Mouse (Mus musculus) heart, embryonic 12.5 days (tissue): ENCODE results near the gene Pde1c. TPM values are rescaled to one million over a fixed set of nuclear protein-coding genes. Genes with fewer than 3 reads are reported as not detected.
"Not testable (repeated sequence)": the region's sequence is repeated elsewhere in the genome, so short reads cannot be mapped to it uniquely, and the experiment has no call there.

Experiments used
- ATAC-seq: fragments of 200-750 bp; cut with Nextera tagmentation; 2 replicates; pipeline ENCODE4 v1.8.0; 2017; ENCODE audit warnings: moderate TSS enrichment, moderate library complexity; ENCODE audit not compliant: insufficient number of reproducible peaks, low FRiP score
- H3K27ac ChIP-seq: fragments of 300-500 bp; sonication (generic); 2 replicates; pipeline ENCODE4 v1.5.1; 2016; ENCODE audit warnings: mild to moderate bottlenecking, moderate library complexity; ENCODE audit not compliant: poor library complexity, severe bottlenecking
- H3K27me3 ChIP-seq: fragments of 300-500 bp; sonication (generic); replicated peaks from 2 replicates; pipeline ENCODE4 v1.6.1; 2016; ENCODE audit warnings: mild to moderate bottlenecking, moderate library complexity
- H3K36me3 ChIP-seq: fragments of 300-500 bp; sonication (generic); 2 replicates; pipeline ENCODE4 v1.6.1; 2016; ENCODE audit warnings: mild to moderate bottlenecking, moderate library complexity
- H3K4me1 ChIP-seq: fragments of 300-500 bp; sonication (generic); replicated peaks from 2 replicates; pipeline ENCODE4 v1.6.1; 2016; ENCODE audit warnings: mild to moderate bottlenecking
- H3K4me2 ChIP-seq: fragments of 300-500 bp; sonication (generic); 2 replicates; pipeline ENCODE4 v1.6.1; 2016; ENCODE audit warnings: mild to moderate bottlenecking, moderate library complexity
- H3K4me3 ChIP-seq: fragments of 300-500 bp; sonication (generic); 2 replicates; pipeline ENCODE4 v1.5.1; 2016; ENCODE audit warnings: mild to moderate bottlenecking
- H3K9ac ChIP-seq: fragments of 300-500 bp; sonication (generic); 2 replicates; pipeline ENCODE4 v1.6.1; 2016; ENCODE audit warnings: mild to moderate bottlenecking, moderate library complexity
- H3K9me3 ChIP-seq: fragments of 300-500 bp; sonication (generic); replicated peaks from 2 replicates; pipeline ENCODE4 v1.6.1; 2016; ENCODE audit warnings: mild to moderate bottlenecking, moderate library complexity
- WGBS: fragments of 180-500 bp; shearing (Covaris S2); methylation state at CpG from one replicate; pipeline ENCODE4 v1.1.7; 2016; 5-methylcytosine and 5-hydroxymethylcytosine counted together
- polyA plus RNA-seq: library from polyadenylated mRNA; unstranded; fragments of >200 nt; fragmentation: Nextera tagmentation; extraction: Ambion mirVana; gene quantifications from 2 replicates; pipeline ENCODE4 v1.2.1, GENCODE M21; 2016

Gene Pde1c
- polyA plus RNA-seq = 2.7 and 3.5 TPM in 2 replicates

DNA sequence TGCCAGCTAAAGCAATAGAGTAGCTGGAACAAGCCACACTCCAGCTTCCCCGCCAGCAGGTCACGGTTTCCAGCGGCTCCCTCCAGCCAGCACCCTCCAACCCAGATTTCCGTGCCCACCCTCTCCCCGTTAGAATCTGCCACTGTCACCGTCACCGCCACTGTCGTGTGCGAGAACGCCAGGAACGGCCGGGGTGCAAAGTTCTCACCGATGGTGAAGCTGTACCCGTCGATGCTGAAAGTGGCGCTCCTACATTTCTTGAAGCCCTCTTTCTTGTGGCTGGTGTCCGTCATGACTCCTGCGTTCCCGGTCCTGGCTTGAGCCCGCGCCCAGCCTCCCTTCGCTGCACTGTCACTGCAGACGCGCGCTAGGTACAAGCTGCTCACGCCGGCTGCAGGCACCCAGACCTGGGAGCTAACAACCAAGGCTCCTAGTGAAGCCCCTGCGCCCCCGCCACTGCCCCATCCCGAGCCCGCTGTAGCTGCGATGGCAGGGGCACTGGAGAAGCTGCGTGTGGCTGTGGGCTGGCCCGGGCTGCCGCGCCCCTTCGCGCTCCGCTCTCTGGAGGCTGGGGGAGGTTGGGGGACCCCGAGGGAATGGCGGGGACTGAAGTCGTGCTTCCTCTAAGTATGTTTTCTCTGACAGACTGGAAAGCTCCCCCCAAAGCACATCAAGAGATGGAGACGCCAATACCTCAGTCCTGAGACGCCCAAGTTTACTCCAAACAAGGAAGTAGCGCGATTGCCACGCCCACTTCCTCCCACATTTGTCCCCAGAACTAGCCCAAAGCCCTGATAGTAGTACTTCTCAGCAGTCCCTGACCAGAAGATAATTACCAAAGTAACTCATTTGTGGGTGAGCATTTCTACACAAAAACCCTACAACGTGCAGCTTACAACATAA, at the start of gene Pde1c:
TSS of gene Pde1c (minus strand) at position 634 of the 903 bp plus-strand sequence.
- no peaks in the 10 kb centered on the region for H3K4me1 ChIP-seq
- H3K4me2 ChIP-seq = peak within 1 kb of the TSS; percentile 95
- no peaks in the 10 kb centered on the region for H3K9me3 ChIP-seq
- peak within 1 kb of the TSS; percentile 16; the same call in 1 of the 2 replicates for H3K27ac ChIP-seq
- H3K27me3 ChIP-seq = no peaks in the 10 kb centered on the region
- peak within 1 kb of the TSS; percentile 75 for H3K9ac ChIP-seq
- H3K36me3 ChIP-seq = no peaks in the 10 kb centered on the region
- ATAC-seq = peak; percentile 67
- WGBS = under 1% methylated on average over 48 of the region's 48 CpGs
- H3K4me3 ChIP-seq = peak within 1 kb of the TSS; percentile 85

DNA sequence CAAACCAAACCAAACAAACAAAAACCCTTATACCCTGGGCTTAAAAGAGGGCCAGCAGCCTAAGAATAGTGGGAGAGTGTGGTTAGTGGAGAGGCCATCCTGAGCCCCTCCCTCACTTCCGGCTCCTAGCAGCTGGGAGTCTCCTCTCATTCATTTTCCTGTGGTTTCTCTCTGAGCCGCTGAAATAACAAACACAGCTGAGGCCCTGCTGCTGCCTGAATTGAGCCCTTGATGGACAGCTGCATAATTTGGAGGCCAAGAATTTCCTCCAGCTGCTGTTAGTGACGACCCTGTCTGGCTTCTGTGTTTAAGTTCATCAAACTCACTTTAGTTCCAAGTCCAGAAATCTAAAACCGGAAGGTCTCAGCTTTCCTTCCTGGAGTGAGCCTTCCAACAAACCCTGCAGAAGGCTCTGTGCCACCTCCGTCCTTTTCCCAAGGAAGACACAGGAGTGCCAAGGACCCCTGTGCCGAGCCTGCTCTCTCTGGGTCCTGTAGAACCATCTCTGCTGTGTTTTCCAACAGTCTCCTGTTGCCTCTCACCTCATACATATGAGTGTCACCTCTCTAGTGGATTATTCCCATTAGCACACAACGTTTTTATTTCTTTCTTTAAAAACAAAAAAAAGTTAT, 48.2 kb upstream of the Pde1c start:
- Histone ChIP-seq H3K27ac (peak overlapping the region; percentile 77), H3K4me3 (no peak overlapping the region), H3K27me3 (no peaks in the 10 kb centered on the region), H3K4me2 (peak overlapping the region; percentile 22; the same call in 1 of the 2 replicates), H3K9me3 (no peaks in the 10 kb centered on the region), H3K9ac (no peak overlapping the region), H3K36me3 (no peaks in the 10 kb centered on the region), H3K4me1 (peaks cover 10% of the 10 kb centered on the region)
- 13% methylated on average over 7 of the region's 7 CpGs for WGBS
- ATAC-seq = peak; percentile 81

DNA sequence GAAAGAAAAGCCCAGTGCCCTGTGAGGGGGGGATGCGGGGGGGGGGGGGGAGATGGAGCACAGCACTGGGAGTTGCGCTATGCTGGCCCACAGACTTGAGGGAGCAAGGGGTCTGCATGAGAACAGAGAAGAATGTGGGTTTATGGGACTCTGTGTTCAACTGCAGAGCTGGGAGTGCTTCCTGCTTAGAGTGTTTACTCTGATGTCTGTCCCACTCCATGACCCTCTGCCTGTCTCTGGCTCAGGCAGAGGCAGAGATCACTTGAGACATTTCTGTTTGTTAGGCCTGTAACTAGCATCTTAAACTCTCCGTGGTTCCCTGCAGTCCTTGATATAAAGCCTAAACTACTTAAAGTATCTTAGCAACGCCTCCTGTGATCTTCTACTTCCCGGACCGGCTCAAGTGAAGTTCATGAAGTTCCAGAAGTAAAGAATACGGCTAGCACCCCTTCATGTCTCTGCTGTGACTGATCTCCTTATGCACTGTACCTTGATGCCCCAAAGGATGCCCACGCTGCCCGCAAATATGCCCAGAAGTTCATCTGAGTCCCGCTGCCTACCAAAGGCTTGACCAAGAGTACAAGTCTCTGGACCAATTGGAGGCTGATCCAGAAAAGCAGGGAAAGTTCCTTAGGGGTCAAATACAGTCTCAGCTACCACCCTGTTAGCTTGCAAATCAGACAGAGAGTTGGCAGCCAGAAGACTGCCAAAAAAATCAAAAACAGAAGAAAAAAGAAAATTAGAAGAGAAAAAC, 47.5 kb upstream of the Pde1c start:
- Histone ChIP-seq H3K9me3 (no peaks in the 10 kb centered on the region), H3K36me3 (no peaks in the 10 kb centered on the region), H3K27ac (peak overlapping the region; percentile 77), H3K27me3 (no peaks in the 10 kb centered on the region), H3K4me2 (0 out of 2 replicates have a peak overlapping the region, but pooled peaks have one; percentile 22), H3K4me1 (peaks cover 10% of the 10 kb centered on the region), H3K9ac (no peak overlapping the region), H3K4me3 (no peak overlapping the region)
- WGBS = 60% methylated on average over 10 of the region's 10 CpGs
- ATAC-seq = no peak

DNA sequence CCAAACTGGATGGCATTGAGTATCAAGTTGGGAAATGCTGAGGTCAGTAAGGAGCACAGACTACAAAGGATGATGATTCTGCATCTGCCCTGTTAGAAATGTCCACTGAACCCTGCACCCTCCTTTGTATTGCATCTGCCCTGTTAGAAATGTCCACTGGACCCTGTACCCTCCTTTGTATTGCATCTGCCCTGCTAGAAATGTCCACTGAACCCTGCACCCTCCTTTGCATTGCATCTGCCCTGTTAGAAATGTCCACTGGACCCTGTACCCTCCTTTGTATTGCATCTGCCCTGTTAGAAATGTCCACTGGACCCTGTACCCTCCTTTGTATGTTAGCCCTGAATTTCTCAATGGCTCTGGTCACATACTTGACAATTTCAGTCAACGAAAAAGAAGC, 40.6 kb upstream of the Pde1c start:
- not testable (repeated sequence) for H3K27me3 ChIP-seq, H3K9me3 ChIP-seq, H3K4me3 ChIP-seq, H3K4me1 ChIP-seq, H3K36me3 ChIP-seq, H3K27ac ChIP-seq, ATAC-seq, H3K9ac ChIP-seq, H3K4me2 ChIP-seq
- 51% methylated on average over 1 of the region's 1 CpGs for WGBS

DNA sequence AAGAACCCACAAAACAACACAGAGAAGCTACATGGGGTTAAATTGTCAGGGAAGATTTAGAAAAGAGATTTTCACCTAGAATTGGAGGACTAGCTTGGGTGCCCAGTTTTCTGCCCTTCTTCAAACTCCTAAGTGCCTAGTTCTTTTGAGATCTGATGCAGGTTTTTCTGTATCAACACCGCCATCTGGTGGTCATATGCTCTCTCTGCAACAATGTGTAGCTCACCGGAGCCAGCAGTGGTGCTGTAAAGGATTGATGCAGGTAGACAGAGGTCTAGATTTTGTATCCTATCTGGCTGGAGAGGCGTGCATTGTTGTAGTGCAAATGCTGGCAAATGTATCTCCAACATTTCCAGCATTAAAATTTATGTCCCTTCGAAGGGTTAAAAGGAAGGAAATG, 39.4 kb upstream of the Pde1c start:
- H3K4me1 ChIP-seq = no peaks in the 10 kb centered on the region
- ATAC-seq = no peak
- no peaks in the 10 kb centered on the region for H3K36me3 ChIP-seq
- H3K9me3 ChIP-seq = no peaks in the 10 kb centered on the region
- no peak overlapping the region for H3K9ac ChIP-seq
- H3K4me2 ChIP-seq = no peak overlapping the region
- H3K27ac ChIP-seq = no peak overlapping the region
- H3K4me3 ChIP-seq = no peak overlapping the region
- 3% methylated on average over 4 of the region's 4 CpGs for WGBS
- H3K27me3 ChIP-seq = no peaks in the 10 kb centered on the region

DNA sequence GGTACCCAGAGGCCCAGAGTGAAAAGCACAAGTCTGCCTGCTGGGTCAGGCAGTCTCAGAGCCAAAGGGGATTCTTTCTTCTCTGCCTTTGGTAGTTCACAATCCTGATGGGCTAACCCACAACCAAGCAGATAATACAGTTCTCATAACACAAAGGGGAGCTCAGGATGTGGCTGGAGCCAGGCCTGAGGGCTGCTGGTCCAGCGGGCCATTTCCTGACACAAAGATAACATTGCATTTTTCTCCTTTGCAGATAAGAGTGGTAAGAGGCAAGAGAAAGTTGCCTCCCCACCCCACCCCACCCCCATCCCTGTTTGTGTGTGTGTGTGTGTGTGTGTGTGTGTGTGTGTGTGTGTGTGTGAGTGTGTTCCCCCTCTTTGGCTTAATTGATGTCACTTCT, 10.7 kb upstream of the Pde1c start:
- WGBS = 9% methylated on average over 1 of the region's 1 CpGs

DNA sequence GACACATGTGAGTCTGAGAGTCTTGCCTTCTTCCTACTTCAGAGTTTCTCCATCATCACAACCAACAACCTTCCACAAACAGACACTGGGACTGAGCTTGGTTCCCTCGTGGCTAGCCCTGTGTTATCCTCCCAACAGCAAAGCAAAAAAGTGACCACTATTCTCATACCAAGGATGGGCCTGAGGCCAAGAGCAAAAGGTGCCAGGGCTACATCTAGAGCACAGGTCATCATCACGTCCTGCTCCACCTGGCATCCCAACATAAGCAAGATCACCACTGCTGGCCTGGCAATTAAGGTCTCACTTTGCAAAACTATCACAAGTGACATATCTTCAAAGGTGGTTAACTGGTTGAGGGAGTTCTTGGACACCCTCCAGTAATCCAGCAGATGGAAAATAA, 8.0 kb downstream of the Pde1c start:
- Histone ChIP-seq H3K4me1 (no peaks in the 10 kb centered on the region), H3K27ac (no peak overlapping the region), H3K4me3 (no peak overlapping the region), H3K27me3 (no peaks in the 10 kb centered on the region), H3K4me2 (no peak overlapping the region), H3K9me3 (no peaks in the 10 kb centered on the region), H3K36me3 (no peaks in the 10 kb centered on the region), H3K9ac (no peak overlapping the region)
- no peak for ATAC-seq
- WGBS = 75% methylated on average over 2 of the region's 2 CpGs

More for the DNA sequence above, 10.7 kb upstream of the Pde1c start:
- Histone ChIP-seq H3K9me3 (no peaks in the 10 kb centered on the region), H3K4me3 (no peak overlapping the region), H3K9ac (no peak overlapping the region), H3K4me1 (peaks cover 10% of the 10 kb centered on the region), H3K27ac (peak overlapping the region; percentile 55), H3K4me2 (no peak overlapping the region), H3K27me3 (no peaks in the 10 kb centered on the region), H3K36me3 (no peaks in the 10 kb centered on the region)
- peak; percentile 74 for ATAC-seq

DNA sequence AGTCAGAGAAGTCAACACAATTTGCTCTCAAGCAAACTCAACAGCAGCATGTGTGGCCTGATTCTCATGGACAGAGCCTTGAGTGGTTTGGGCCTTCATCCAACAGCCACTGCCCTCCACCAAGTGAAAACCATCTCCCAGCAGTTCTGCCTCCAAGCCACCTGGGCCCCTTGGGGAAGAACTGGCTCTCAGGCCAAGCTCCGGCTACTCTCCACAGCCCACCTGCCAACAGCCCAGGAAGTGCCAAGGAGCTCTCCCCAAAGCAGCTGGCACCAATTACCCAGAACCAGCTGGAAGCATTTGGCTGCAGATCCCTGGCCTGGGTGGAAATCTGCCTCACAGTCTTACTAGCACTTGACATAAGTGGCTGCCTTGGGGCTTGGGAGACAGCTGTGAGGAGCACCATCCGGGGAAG, 8.4 kb downstream of the Pde1c start:
- Histone ChIP-seq H3K4me3 (no peak overlapping the region), H3K36me3 (no peaks in the 10 kb centered on the region), H3K27ac (no peak overlapping the region), H3K4me1 (no peaks in the 10 kb centered on the region), H3K9ac (no peak overlapping the region), H3K9me3 (no peaks in the 10 kb centered on the region), H3K4me2 (no peak overlapping the region), H3K27me3 (no peaks in the 10 kb centered on the region)
- WGBS = 68% methylated on average over 2 of the region's 2 CpGs
- ATAC-seq = no peak

DNA sequence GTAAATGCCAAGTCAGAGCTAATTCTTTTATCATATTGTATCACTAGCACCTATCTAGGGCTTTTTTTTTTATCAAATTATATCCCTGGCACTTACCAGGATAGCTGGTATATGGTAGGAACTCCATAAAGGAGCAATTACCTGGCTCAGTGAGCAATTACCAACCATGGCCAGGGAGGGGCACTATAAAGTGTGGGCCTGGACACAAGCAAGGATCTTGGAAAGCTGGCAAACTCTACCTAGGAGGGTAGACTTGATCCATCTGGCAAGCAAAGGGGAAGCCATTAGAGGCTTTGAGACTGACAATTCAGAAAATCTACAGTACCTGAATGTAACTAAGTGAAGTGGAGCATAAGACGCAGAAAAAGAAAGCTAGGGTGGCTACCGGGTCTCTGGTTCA, 10.2 kb downstream of the Pde1c start:
- no peak for ATAC-seq
- Histone ChIP-seq H3K4me2 (no peak overlapping the region), H3K4me3 (no peak overlapping the region), H3K36me3 (no peaks in the 10 kb centered on the region), H3K27me3 (no peaks in the 10 kb centered on the region), H3K9me3 (no peaks in the 10 kb centered on the region), H3K27ac (no peak overlapping the region), H3K9ac (no peak overlapping the region), H3K4me1 (no peaks in the 10 kb centered on the region)
- 87% methylated on average over 2 of the region's 2 CpGs for WGBS

DNA sequence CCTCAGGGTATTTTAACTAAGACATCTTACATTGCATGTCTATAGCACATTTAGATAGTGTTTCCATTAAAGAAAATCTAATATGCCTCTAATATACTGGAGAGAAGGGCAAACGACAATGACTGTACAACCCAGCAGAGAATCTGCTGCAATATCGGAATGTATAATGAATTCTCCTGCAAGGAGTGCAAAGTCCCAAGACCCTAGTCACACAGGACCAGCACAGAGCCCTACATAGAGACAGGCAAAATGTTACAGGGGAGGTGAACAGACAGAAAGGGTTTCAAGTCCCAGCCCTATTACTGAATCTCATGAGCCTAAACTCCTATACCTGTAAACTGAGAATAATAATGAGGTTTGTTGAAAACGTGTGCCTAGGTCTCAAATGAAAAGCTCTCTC, 13.1 kb downstream of the Pde1c start:
- Histone ChIP-seq H3K4me1 (no peaks in the 10 kb centered on the region), H3K9me3 (no peaks in the 10 kb centered on the region), H3K4me3 (no peak overlapping the region), H3K9ac (no peak overlapping the region), H3K27ac (no peak overlapping the region), H3K4me2 (no peak overlapping the region), H3K36me3 (no peaks in the 10 kb centered on the region), H3K27me3 (no peaks in the 10 kb centered on the region)
- 69% methylated on average over 3 of the region's 3 CpGs for WGBS
- no peak for ATAC-seq

DNA sequence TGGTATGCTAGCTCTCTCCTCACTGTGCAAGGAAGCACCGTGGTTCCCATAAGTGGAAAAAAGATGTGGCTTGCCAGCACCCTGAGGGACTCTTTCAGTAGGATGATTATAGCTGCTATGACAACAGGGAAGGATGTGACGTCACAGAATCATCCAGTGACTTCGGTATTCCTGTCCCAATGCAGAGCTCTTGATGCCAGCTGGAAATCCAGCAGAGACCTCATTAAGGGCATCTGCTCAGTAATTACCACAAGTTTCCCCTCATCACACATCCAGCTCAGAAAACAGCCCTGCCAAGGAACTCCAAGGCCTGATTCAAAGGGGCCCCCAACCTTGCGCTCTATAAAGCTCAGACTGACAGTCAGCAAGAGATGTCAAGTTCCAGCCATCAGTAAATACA, 13.5 kb downstream of the Pde1c start:
- Histone ChIP-seq H3K4me1 (no peaks in the 10 kb centered on the region), H3K27ac (no peak overlapping the region), H3K4me3 (no peak overlapping the region), H3K4me2 (no peak overlapping the region), H3K36me3 (no peaks in the 10 kb centered on the region), H3K27me3 (no peaks in the 10 kb centered on the region), H3K9me3 (no peaks in the 10 kb centered on the region), H3K9ac (no peak overlapping the region)
- WGBS = 57% methylated on average over 4 of the region's 4 CpGs
- no peak for ATAC-seq
